24 mouse cellular contexts compared by ENCODE assay signal in genomic region chr14:101972764-101973163, GRCm38 (mm10).
"Had no signal": no experiment of that assay in that cellular context is flagged by ENCODE, and none has a peak within 500 bp of the region (broad histone marks: within the 10 kb centered on the region; RNA-seq: fewer than 3 reads in every experiment).

No protein-coding gene starts in this region.

- H3K27ac ChIP-seq: heart, adult 2 months; heart, embryonic 13.5 days; heart, embryonic 15.5 days; hindbrain, embryonic 13.5 days; hindbrain, embryonic 15.5 days; hindbrain, postnatal 0 days; limb, embryonic 13.5 days; limb, embryonic 15.5 days; liver, embryonic 12.5 days; liver, embryonic 14.5 days had no signal

- DNase-seq: forebrain, postnatal 0 days; gastrocnemius, postnatal 14 days; gastrocnemius, postnatal 36 days; heart, adult 11 months; heart, adult 2 months; heart, postnatal 14 days; heart, postnatal 36 days; kidney, adult 2 months; kidney, postnatal 10 days; kidney, postnatal 25 days; layer of hippocampus, adult 9-11 months; layer of hippocampus, postnatal 36 days; left cerebral cortex, postnatal 4 days had no signal

- H3K4me1 ChIP-seq: heart, embryonic 13.5 days; heart, embryonic 15.5 days; hindbrain, embryonic 13.5 days; hindbrain, embryonic 15.5 days; limb, embryonic 13.5 days; limb, embryonic 15.5 days; liver, embryonic 12.5 days had no signal

- H3K4me2 ChIP-seq: heart, embryonic 11.5 days; heart, embryonic 13.5 days; heart, embryonic 15.5 days; hindbrain, embryonic 13.5 days; hindbrain, embryonic 15.5 days; limb, embryonic 13.5 days; limb, embryonic 15.5 days; liver, embryonic 12.5 days had no signal

- H3K9ac ChIP-seq: forebrain, postnatal 0 days; heart, embryonic 13.5 days; heart, embryonic 15.5 days; hindbrain, embryonic 13.5 days; hindbrain, embryonic 15.5 days; limb, embryonic 13.5 days; limb, embryonic 15.5 days; liver, embryonic 12.5 days; liver, embryonic 14.5 days had no signal

- H3K9me3 ChIP-seq: heart, embryonic 13.5 days; heart, embryonic 15.5 days; hindbrain, embryonic 13.5 days; hindbrain, embryonic 15.5 days; limb, embryonic 13.5 days; limb, embryonic 15.5 days; liver, embryonic 12.5 days had no signal

- H3K4me3 ChIP-seq: heart, adult 2 months; heart, embryonic 13.5 days; heart, embryonic 15.5 days; hindbrain, embryonic 13.5 days; hindbrain, embryonic 15.5 days; limb, embryonic 13.5 days; limb, embryonic 15.5 days; liver, embryonic 12.5 days had no signal

- H3K27me3 ChIP-seq: heart, embryonic 13.5 days; heart, embryonic 15.5 days; hindbrain, embryonic 13.5 days; hindbrain, embryonic 15.5 days; limb, embryonic 13.5 days; limb, embryonic 15.5 days; liver, embryonic 12.5 days had no signal

- ATAC-seq: forebrain, postnatal 0 days; hindbrain, postnatal 0 days; intestine, embryonic 16.5 days; liver, embryonic 12.5 days had no signal

- H3K36me3 ChIP-seq: heart, embryonic 13.5 days; heart, embryonic 15.5 days; hindbrain, embryonic 13.5 days; hindbrain, embryonic 15.5 days; limb, embryonic 13.5 days; limb, embryonic 15.5 days; liver, embryonic 12.5 days had no signal
